Mouse (Mus musculus): Measurements from ENCODE around the gene Gm4969. TPM values are rescaled to one million over a fixed set of nuclear protein-coding genes. Genes with fewer than 3 reads are reported as not detected.
A peak's percentile ranks its signal among the peaks of the same experiment; 100 is the strongest.
"Not testable (repeated sequence)": the region's sequence is repeated elsewhere in the genome, so short reads cannot be mapped to it uniquely, and the experiment has no call there.

The Gm4969 gene
- polyA plus RNA-seq, 1 experiment from 2014 or later, result 2.4 TPM

GRCm38 (mm10) chr7:19160115-19160514 lies 41.9 kb upstream of the Gm4969 start:
- 0 out of 2 replicates have a peak overlapping the region, but pooled peaks have one; percentile 4 for H3K9ac ChIP-seq (replicated peaks; ENCODE audit: low read length)
- H3K27ac ChIP-seq (replicated peaks; ENCODE audit: low read depth, low read length), result no peak overlapping the region

GRCm38 (mm10) chr7:19159411-19159810 lies 41.2 kb upstream of the Gm4969 start:
- Histone ChIP-seq H3K27ac (replicated peaks; ENCODE audit: low read depth, low read length) (no peak overlapping the region), H3K9ac (replicated peaks; ENCODE audit: low read length) (0 out of 2 replicates have a peak overlapping the region, but pooled peaks have one; percentile 9), H3K36me3 (replicated peaks; ENCODE audit: control insufficient read depth, insufficient read depth, low read depth, low read length) (no peaks in the 10 kb centered on the region), H3K4me1 (ENCODE audit: control insufficient read depth, insufficient read depth, low read length) (peaks cover 2% of the 10 kb centered on the region), H3K4me3 (ENCODE audit: low read depth, low read length) (no peak overlapping the region; the same call in 1 of the 2 replicates), H3K27me3 (ENCODE audit: control insufficient read depth, insufficient read depth, low read length) (peaks cover 12% of the 10 kb centered on the region), H3K9me3 (replicated peaks; ENCODE audit: control insufficient read depth, low read length) (no peaks in the 10 kb centered on the region), H3K4me2 (ENCODE audit: low read depth, low read length) (no peak overlapping the region)
- ATAC-seq (replicated peaks; ENCODE audit: insufficient number of reproducible peaks, low FRiP score, low TSS enrichment, low read depth), result no peak
- 13% methylated on average over 18 of the region's 18 CpGs for WGBS
- no peak for DNase-seq (ENCODE audit: low spot score)

More at GRCm38 (mm10) chr7:19160115-19160514, 41.9 kb upstream of the Gm4969 start:
- Histone ChIP-seq H3K4me1 (ENCODE audit: control insufficient read depth, insufficient read depth, low read length) (peaks cover 2% of the 10 kb centered on the region), H3K27me3 (ENCODE audit: control insufficient read depth, insufficient read depth, low read length) (peaks cover 19% of the 10 kb centered on the region), H3K36me3 (replicated peaks; ENCODE audit: control insufficient read depth, insufficient read depth, low read depth, low read length) (no peaks in the 10 kb centered on the region), H3K4me2 (ENCODE audit: low read depth, low read length) (peak overlapping the region; percentile 67), H3K9me3 (replicated peaks; ENCODE audit: control insufficient read depth, low read length) (no peaks in the 10 kb centered on the region), H3K4me3 (ENCODE audit: low read depth, low read length) (peak overlapping the region; percentile 27)
- DNase-seq (ENCODE audit: low spot score) (peak; percentile 63), ATAC-seq (replicated peaks; ENCODE audit: insufficient number of reproducible peaks, low FRiP score, low TSS enrichment, low read depth) (0 out of 2 replicates have a peak, but pooled peaks have one; percentile 1)
- 3% methylated on average over 17 of the region's 20 CpGs for WGBS

GRCm38 (mm10) chr7:19158601-19159000 lies 40.4 kb upstream of the Gm4969 start:
- Histone ChIP-seq H3K27ac (replicated peaks; ENCODE audit: low read depth, low read length) (no peak overlapping the region), H3K4me3 (ENCODE audit: low read depth, low read length) (no peak overlapping the region), H3K9me3 (replicated peaks; ENCODE audit: control insufficient read depth, low read length) (no peaks in the 10 kb centered on the region), H3K36me3 (replicated peaks; ENCODE audit: control insufficient read depth, insufficient read depth, low read depth, low read length) (peaks cover 3% of the 10 kb centered on the region; the same call in 1 of the 2 replicates), H3K27me3 (ENCODE audit: control insufficient read depth, insufficient read depth, low read length) (peaks cover 9% of the 10 kb centered on the region), H3K4me1 (ENCODE audit: control insufficient read depth, insufficient read depth, low read length) (peaks cover 2% of the 10 kb centered on the region), H3K9ac (replicated peaks; ENCODE audit: low read length) (no peak overlapping the region), H3K4me2 (ENCODE audit: low read depth, low read length) (no peak overlapping the region; the same call in 1 of the 2 replicates)
- 69% methylated on average over 11 of the region's 11 CpGs for WGBS
- no peak for ATAC-seq (replicated peaks; ENCODE audit: insufficient number of reproducible peaks, low FRiP score, low TSS enrichment, low read depth)
- DNase-seq (ENCODE audit: low spot score), result no peak

DNA sequence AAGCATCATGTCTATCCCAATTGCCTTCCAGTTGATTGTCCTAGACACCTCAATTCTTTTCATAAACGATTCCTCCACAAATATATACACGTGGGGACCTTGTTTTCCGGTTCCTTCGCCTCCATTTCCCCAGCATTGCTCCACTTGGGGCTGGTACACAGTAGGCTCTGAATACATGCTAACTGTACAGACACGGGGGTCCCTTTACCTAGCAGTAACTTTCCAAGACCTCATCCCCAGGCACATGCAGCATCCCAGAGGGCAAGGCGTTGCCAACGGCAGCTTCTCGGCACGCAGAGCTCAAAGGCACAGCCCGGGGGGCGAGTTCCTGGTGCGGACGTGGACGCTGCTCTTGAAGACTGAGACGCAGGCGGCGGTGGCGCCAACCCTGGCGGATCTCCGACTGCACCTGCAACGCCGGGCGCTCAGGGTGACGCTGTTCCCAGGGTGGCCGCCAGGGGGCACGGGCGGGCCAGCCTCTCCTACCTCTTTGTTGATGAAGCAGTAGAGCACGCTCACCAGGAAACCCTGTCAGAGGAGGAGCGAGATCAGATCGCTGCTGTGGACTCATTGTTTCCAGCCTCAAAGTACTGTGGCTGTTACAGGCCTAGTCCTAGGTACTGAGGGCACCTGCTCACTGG lies 39.1 kb upstream of the Gm4969 start:
- Histone ChIP-seq H3K9ac (replicated peaks; ENCODE audit: low read length) (no peak overlapping the region), H3K4me2 (ENCODE audit: low read depth, low read length) (peak overlapping the region; percentile 16; the same call in 1 of the 2 replicates), H3K27ac (replicated peaks; ENCODE audit: low read depth, low read length) (no peak overlapping the region), H3K27me3 (ENCODE audit: control insufficient read depth, insufficient read depth, low read length) (peaks cover 8% of the 10 kb centered on the region), H3K36me3 (replicated peaks; ENCODE audit: control insufficient read depth, insufficient read depth, low read depth, low read length) (peaks cover 7% of the 10 kb centered on the region), H3K4me3 (ENCODE audit: low read depth, low read length) (no peak overlapping the region), H3K9me3 (replicated peaks; ENCODE audit: control insufficient read depth, low read length) (no peaks in the 10 kb centered on the region), H3K4me1 (ENCODE audit: control insufficient read depth, insufficient read depth, low read length) (peaks cover 2% of the 10 kb centered on the region)
- DNase-seq (ENCODE audit: low spot score) (peak; percentile 86), ATAC-seq (replicated peaks; ENCODE audit: insufficient number of reproducible peaks, low FRiP score, low TSS enrichment, low read depth) (peak; percentile 53)
- WGBS, result 5% methylated on average over 30 of the region's 30 CpGs

DNA sequence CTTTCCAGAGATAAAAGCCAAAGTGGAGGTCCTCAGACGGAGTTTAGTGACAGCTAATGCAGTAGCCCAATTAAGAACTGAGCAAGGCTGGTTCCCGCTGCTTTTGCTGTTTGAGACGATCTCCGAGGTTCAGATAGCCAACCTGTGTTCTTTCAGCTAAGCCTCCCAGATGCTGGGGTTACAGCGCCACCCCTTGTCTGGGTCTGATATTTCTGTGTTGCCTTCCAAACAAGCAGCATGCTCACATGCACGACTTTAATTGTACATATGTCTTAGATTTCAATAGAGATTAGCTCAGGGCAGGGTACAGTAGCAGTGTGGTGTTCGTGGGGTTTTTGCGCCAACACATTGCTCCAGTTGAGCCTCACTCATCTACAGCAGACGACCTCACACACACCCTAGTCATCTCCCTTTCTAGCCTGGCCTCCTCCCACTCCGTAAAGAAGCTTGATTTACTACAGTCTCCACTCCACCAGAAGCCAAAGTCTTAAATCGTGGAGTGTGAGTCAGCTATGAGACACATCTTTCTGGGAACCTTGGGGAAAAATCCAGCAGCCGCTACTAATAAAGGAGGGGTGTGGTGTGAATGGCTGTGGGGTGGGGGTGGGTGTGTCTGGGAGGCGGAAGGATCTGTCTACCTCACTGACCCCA lies 37.8 kb upstream of the Gm4969 start:
- H3K9me3 ChIP-seq (replicated peaks; ENCODE audit: control insufficient read depth, low read length), result no peaks in the 10 kb centered on the region
- peaks cover 8% of the 10 kb centered on the region for H3K27me3 ChIP-seq (ENCODE audit: control insufficient read depth, insufficient read depth, low read length)
- no peak overlapping the region for H3K4me2 ChIP-seq (ENCODE audit: low read depth, low read length)
- ATAC-seq (replicated peaks; ENCODE audit: insufficient number of reproducible peaks, low FRiP score, low TSS enrichment, low read depth), result no peak
- H3K4me3 ChIP-seq (ENCODE audit: low read depth, low read length), result no peak overlapping the region
- H3K27ac ChIP-seq (replicated peaks; ENCODE audit: low read depth, low read length), result no peak overlapping the region
- 59% methylated on average over 13 of the region's 13 CpGs for WGBS
- H3K9ac ChIP-seq (replicated peaks; ENCODE audit: low read length), result no peak overlapping the region
- peaks cover 7% of the 10 kb centered on the region for H3K36me3 ChIP-seq (replicated peaks; ENCODE audit: control insufficient read depth, insufficient read depth, low read depth, low read length)
- H3K4me1 ChIP-seq (ENCODE audit: control insufficient read depth, insufficient read depth, low read length), result peaks cover 2% of the 10 kb centered on the region
- no peak for DNase-seq (ENCODE audit: low spot score)

- no peak overlapping the region for H3K9ac ChIP-seq (replicated peaks; ENCODE audit: low read length)
These were observed 36.6 kb upstream of the Gm4969 start for GRCm38 (mm10) chr7:19154796-19155195.

DNA sequence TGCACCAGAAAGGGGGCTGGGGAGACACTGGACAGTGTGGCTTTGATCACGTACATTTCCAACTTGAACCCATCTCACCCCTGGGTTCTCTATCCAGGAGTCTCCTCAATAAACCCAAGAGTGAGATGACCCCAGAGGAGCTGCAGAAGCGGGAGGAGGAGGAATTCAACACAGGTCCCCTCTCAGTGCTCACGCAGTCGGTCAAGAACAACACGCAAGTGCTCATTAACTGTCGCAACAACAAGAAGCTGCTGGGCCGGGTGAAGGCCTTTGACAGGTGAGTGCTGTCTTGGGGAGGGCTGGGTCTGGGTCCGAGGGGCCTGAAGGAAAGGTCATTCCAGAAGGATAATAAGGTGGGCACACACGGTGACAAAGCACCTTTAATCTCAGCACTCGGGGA lies 33.0 kb upstream of the Gm4969 start:
- H3K36me3 ChIP-seq (replicated peaks; ENCODE audit: control insufficient read depth, insufficient read depth, low read depth, low read length); H3K9me3 ChIP-seq (replicated peaks; ENCODE audit: control insufficient read depth, low read length); H3K4me1 ChIP-seq (ENCODE audit: control insufficient read depth, insufficient read depth, low read length); H3K27me3 ChIP-seq (ENCODE audit: control insufficient read depth, insufficient read depth, low read length); DNase-seq (ENCODE audit: low spot score); H3K9ac ChIP-seq (replicated peaks; ENCODE audit: low read length); ATAC-seq (replicated peaks; ENCODE audit: insufficient number of reproducible peaks, low FRiP score, low TSS enrichment, low read depth); H3K27ac ChIP-seq (replicated peaks; ENCODE audit: low read depth, low read length); H3K4me2 ChIP-seq (ENCODE audit: low read depth, low read length); H3K4me3 ChIP-seq (ENCODE audit: low read depth, low read length): not testable (repeated sequence)
- 92% methylated on average over 10 of the region's 10 CpGs for WGBS

More at GRCm38 (mm10) chr7:19154796-19155195, 36.6 kb upstream of the Gm4969 start:
- H3K36me3 ChIP-seq (replicated peaks; ENCODE audit: control insufficient read depth, insufficient read depth, low read depth, low read length), result peaks cover 7% of the 10 kb centered on the region
- no peak overlapping the region for H3K4me2 ChIP-seq (ENCODE audit: low read depth, low read length)
- 78% methylated on average over 8 of the region's 8 CpGs for WGBS
- no peaks in the 10 kb centered on the region for H3K9me3 ChIP-seq (replicated peaks; ENCODE audit: control insufficient read depth, low read length)
- ATAC-seq (replicated peaks; ENCODE audit: insufficient number of reproducible peaks, low FRiP score, low TSS enrichment, low read depth) (no peak), DNase-seq (ENCODE audit: low spot score) (no peak)
- H3K27me3 ChIP-seq (ENCODE audit: control insufficient read depth, insufficient read depth, low read length), result peaks cover 5% of the 10 kb centered on the region
- H3K4me1 ChIP-seq (ENCODE audit: control insufficient read depth, insufficient read depth, low read length), result no peaks in the 10 kb centered on the region; the same call in 1 of the 2 replicates
- no peak overlapping the region for H3K27ac ChIP-seq (replicated peaks; ENCODE audit: low read depth, low read length)
- no peak overlapping the region for H3K4me3 ChIP-seq (ENCODE audit: low read depth, low read length)

- Histone ChIP-seq H3K4me1 (ENCODE audit: control insufficient read depth, insufficient read depth, low read length) (no peaks in the 10 kb centered on the region), H3K9ac (replicated peaks; ENCODE audit: low read length) (peak within 1 kb of the TSS; percentile 68), H3K27ac (replicated peaks; ENCODE audit: low read depth, low read length) (no peak within 1 kb of the TSS; the same call in 1 of the 2 replicates), H3K27me3 (ENCODE audit: control insufficient read depth, insufficient read depth, low read length) (no peaks in the 10 kb centered on the region), H3K4me2 (ENCODE audit: low read depth, low read length) (peak within 1 kb of the TSS; percentile 66), H3K36me3 (replicated peaks; ENCODE audit: control insufficient read depth, insufficient read depth, low read depth, low read length) (peaks cover 7% of the 10 kb centered on the region), H3K4me3 (ENCODE audit: low read depth, low read length) (peak within 1 kb of the TSS; percentile 62), H3K9me3 (replicated peaks; ENCODE audit: control insufficient read depth, low read length) (no peaks in the 10 kb centered on the region)
- DNase-seq (ENCODE audit: low spot score) (peak; percentile 98), ATAC-seq (replicated peaks; ENCODE audit: insufficient number of reproducible peaks, low FRiP score, low TSS enrichment, low read depth) (peak; percentile 89)
- WGBS, result 0% methylated on average over 24 of the region's 24 CpGs
These were observed 31.5 kb upstream of the Gm4969 start, which contains the start of gene Snrpd2 for GRCm38 (mm10) chr7:19149626-19150025. Gene Snrpd2 (plus strand): TSS chr7:19149722.

Data from embryonic facial prominence, embryonic 11.5 days (tissue).